Mouse (Mus musculus): ENCODE results near the gene Chd2.

DNA sequence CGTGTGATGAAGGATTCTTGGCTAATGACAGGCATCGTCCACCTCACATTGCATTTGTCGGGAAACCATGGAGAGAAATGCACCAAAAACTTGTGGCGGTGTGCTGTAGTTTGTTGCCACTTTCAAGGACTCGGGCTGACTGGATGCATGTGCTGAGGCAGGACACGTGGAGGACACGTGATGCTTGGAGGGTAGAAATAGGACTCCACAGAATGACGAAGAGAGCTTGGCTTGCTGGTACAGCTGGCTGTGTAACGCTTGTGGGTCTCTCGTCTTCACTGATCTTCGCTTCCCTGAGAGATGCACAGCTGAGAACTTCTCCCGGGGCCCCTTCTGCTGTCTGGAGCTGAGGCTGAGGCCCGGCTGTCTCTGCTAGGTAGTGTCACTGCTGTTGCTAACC lies 118.4 kb downstream of the Chd2 start:
- TF ChIP-seq CTCF (IDR thresholded peaks at IDR 0.05; ENCODE audit: control insufficient read depth, insufficient read depth, low read length), result no peak
- TF ChIP-seq POLR2A (IDR thresholded peaks at IDR 0.05; ENCODE audit: borderline replicate concordance, control insufficient read depth, low read depth, low read length), result no peak
